Mouse (Mus musculus) myocyte (in vitro differentiated cells): ENCODE measurements at regions not wholly inside any gene's neighbourhood (a gene's known extent, or its start where the extent isn't known, plus 50 kb on each side); places are given as distances from the start of the nearest gene placed in this dataset.

Experiments used
- H3K27me3 ChIP-seq: one replicate; pipeline ENCODE4 v1.6.1; 2011; ENCODE audit not compliant: control insufficient read depth, insufficient read depth, insufficient read length
- H3K36me3 ChIP-seq: one replicate; pipeline ENCODE4 v1.6.1; 2011; ENCODE audit not compliant: control insufficient read depth, insufficient read depth
- H3K4me2 ChIP-seq: one replicate; pipeline ENCODE4 v1.6.1; 2011; ENCODE audit warnings: low read depth, control low read depth
- H3K4me3 ChIP-seq: one replicate; pipeline ENCODE4 v1.5.1; 2011; ENCODE audit warnings: mild to moderate bottlenecking, control low read depth, moderate library complexity
- H3K79me2 ChIP-seq: one replicate; pipeline ENCODE4 v1.6.1; 2011; ENCODE audit not compliant: control insufficient read depth, insufficient read depth
- H3ac ChIP-seq: one replicate; pipeline ENCODE4 v1.6.1; 2011; ENCODE audit not compliant: control insufficient read depth, insufficient read length
- CEBPB ChIP-seq: IDR thresholded peaks from 2 replicates; pipeline ENCODE4 v1.6.1; 2011; ENCODE audit warnings: mild to moderate bottlenecking, moderate library complexity; ENCODE audit not compliant: poor library complexity, insufficient read depth, severe bottlenecking
- E2F4 ChIP-seq: IDR thresholded peaks from one replicate; pipeline ENCODE4 v1.6.1; 2011; ENCODE audit warnings: mild to moderate bottlenecking, control low read depth, moderate library complexity; ENCODE audit not compliant: insufficient read depth
- MAX ChIP-seq: IDR thresholded peaks from one replicate; pipeline ENCODE4 v1.6.1; 2011; ENCODE audit warnings: low read depth, mild to moderate bottlenecking, control low read depth
- MYOD1 ChIP-seq, 3 experiments: IDR thresholded peaks; one replicate each; pipeline ENCODE4 v1.6.1; 2011; ENCODE audit warnings: control low read depth in 2 of 3, low read depth in 2 of 3, mild to moderate bottlenecking in 2 of 3, moderate library complexity in 1 of 3; ENCODE audit not compliant: insufficient read length in 2 of 3, control insufficient read depth in 1 of 3
- MYOG ChIP-seq, 3 experiments: IDR thresholded peaks; one replicate each; pipeline ENCODE4 v1.6.1; 2011; ENCODE audit warnings: control low read depth in 2 of 3, low read depth in 2 of 3, mild to moderate bottlenecking in 2 of 3; ENCODE audit not compliant: insufficient read length in 2 of 3, control insufficient read depth in 1 of 3, insufficient read depth in 1 of 3
- POLR2A ChIP-seq: IDR thresholded peaks from one replicate; pipeline ENCODE4 v1.6.1; 2011; ENCODE audit warnings: low read depth, mild to moderate bottlenecking, control low read depth, moderate library complexity; ENCODE audit not compliant: insufficient read length
- POLR2AphosphoS2 ChIP-seq: IDR thresholded peaks from one replicate; pipeline ENCODE4 v1.6.1; 2011; ENCODE audit warnings: low read depth, control low read depth; ENCODE audit not compliant: insufficient read length
- REST ChIP-seq: IDR thresholded peaks from one replicate; pipeline ENCODE4 v1.6.1; 2011; ENCODE audit warnings: mild to moderate bottlenecking, control low read depth, moderate library complexity; ENCODE audit not compliant: insufficient read depth, insufficient read length
- SRF ChIP-seq: IDR thresholded peaks from one replicate; pipeline ENCODE4 v1.6.1; 2011; ENCODE audit warnings: low read depth; ENCODE audit not compliant: control insufficient read depth, insufficient read length
- TCF12 ChIP-seq: IDR thresholded peaks from one replicate; pipeline ENCODE4 v1.6.1; 2011; ENCODE audit warnings: mild to moderate bottlenecking, control low read depth; ENCODE audit not compliant: poor library complexity, insufficient read depth, severe bottlenecking
- TCF3 ChIP-seq: IDR thresholded peaks from one replicate; pipeline ENCODE4 v1.6.1; 2011; ENCODE audit warnings: low read depth, control low read depth; ENCODE audit not compliant: insufficient read length
- USF1 ChIP-seq: IDR thresholded peaks from one replicate; pipeline ENCODE4 v1.6.1; 2011; ENCODE audit warnings: low read depth, mild to moderate bottlenecking, control low read depth, moderate library complexity

- no peak for TF ChIP-seq TCF12
- TF ChIP-seq MYOG (IDR thresholded peaks at IDR 0.05; ENCODE audit: control insufficient read depth in 1 of 3, insufficient read depth in 1 of 3, insufficient read length in 2 of 3, low read depth in 2 of 3), result no peak
- TF ChIP-seq POLR2AphosphoS2, result no peak
- no peak for TF ChIP-seq USF1
- TF ChIP-seq POLR2A, result no peak
- TF ChIP-seq MAX, result no peak
- no peak for TF ChIP-seq TCF3
- Histone ChIP-seq H3K4me2 (no peak overlapping the region), H3K36me3 (no peaks in the 10 kb centered on the region), H3ac (no peak overlapping the region), H3K4me3 (no peak overlapping the region), H3K27me3 (no peaks in the 10 kb centered on the region), H3K79me2 (no peaks in the 10 kb centered on the region)
Observed at GRCm38 (mm10) chr14:72873494-72873893, 163.7 kb upstream of the Fndc3a start.

GRCm38 (mm10) chr14:72869188-72869749 is 159.5 kb upstream of the Fndc3a start:
- H3K36me3 ChIP-seq, result no peaks in the 10 kb centered on the region
- no peaks in the 10 kb centered on the region for H3K27me3 ChIP-seq
- peak overlapping the region; percentile 1 for H3K4me3 ChIP-seq
- TF ChIP-seq REST (no peak), MYOD1 (IDR thresholded peaks at IDR 0.05; ENCODE audit: control insufficient read depth in 1 of 3, insufficient read length in 2 of 3, low read depth in 2 of 3) (peak in 1 of 3 experiments; percentile 47), CEBPB (no peak), MAX (no peak)
- H3K4me2 ChIP-seq, result peak overlapping the region; percentile 77
- no peaks in the 10 kb centered on the region for H3K79me2 ChIP-seq
- no peak overlapping the region for H3ac ChIP-seq

- TF ChIP-seq REST (no peak), TCF3 (no peak), POLR2AphosphoS2 (no peak), E2F4 (no peak), MYOD1 (IDR thresholded peaks at IDR 0.05; ENCODE audit: control insufficient read depth in 1 of 3, insufficient read length in 2 of 3, low read depth in 2 of 3) (no peak)
- no peaks in the 10 kb centered on the region for H3K36me3 ChIP-seq
- no peaks in the 10 kb centered on the region for H3K79me2 ChIP-seq
- H3K4me3 ChIP-seq, result no peak overlapping the region
- no peaks in the 10 kb centered on the region for H3K27me3 ChIP-seq
- no peak overlapping the region for H3K4me2 ChIP-seq
- no peak overlapping the region for H3ac ChIP-seq
Observed at GRCm38 (mm10) chr14:72866896-72867295, 157.1 kb upstream of the Fndc3a start.

- no peaks in the 10 kb centered on the region for H3K36me3 ChIP-seq
- no peak overlapping the region for H3K4me2 ChIP-seq
- TF ChIP-seq SRF (no peak), POLR2AphosphoS2 (no peak), TCF12 (no peak), E2F4 (no peak), MYOD1 (IDR thresholded peaks at IDR 0.05; ENCODE audit: control insufficient read depth in 1 of 3, insufficient read length in 2 of 3, low read depth in 2 of 3) (no peak), REST (no peak)
- H3K4me3 ChIP-seq, result no peak overlapping the region
- no peaks in the 10 kb centered on the region for H3K79me2 ChIP-seq
- no peaks in the 10 kb centered on the region for H3K27me3 ChIP-seq
- no peak overlapping the region for H3ac ChIP-seq
Observed at GRCm38 (mm10) chr14:72865531-72865930, 155.7 kb upstream of the Fndc3a start.

- Histone ChIP-seq H3K27me3 (no peaks in the 10 kb centered on the region), H3K79me2 (no peaks in the 10 kb centered on the region), H3K4me3 (no peak overlapping the region), H3K4me2 (no peak overlapping the region), H3K36me3 (no peaks in the 10 kb centered on the region), H3ac (no peak overlapping the region)
- TF ChIP-seq SRF (no peak), MAX (no peak), CEBPB (no peak), TCF3 (no peak), MYOG (IDR thresholded peaks at IDR 0.05; ENCODE audit: control insufficient read depth in 1 of 3, insufficient read depth in 1 of 3, insufficient read length in 2 of 3, low read depth in 2 of 3) (no peak), E2F4 (no peak), MYOD1 (IDR thresholded peaks at IDR 0.05; ENCODE audit: control insufficient read depth in 1 of 3, insufficient read length in 2 of 3, low read depth in 2 of 3) (no peak), USF1 (no peak), REST (no peak), POLR2AphosphoS2 (no peak), POLR2A (no peak), TCF12 (no peak)
Observed at GRCm38 (mm10) chr14:72864792-72865191, 155.0 kb upstream of the Fndc3a start.
